Mouse (Mus musculus) embryonic facial prominence, embryonic 15.5 days (tissue): ENCODE measurements around the gene P2rx7. TPM values are rescaled to one million over a fixed set of nuclear protein-coding genes. Genes with fewer than 3 reads are reported as not detected.

Experiments
- ATAC-seq: fragments of 200-750 bp; cut with Nextera tagmentation; 2 replicates; pipeline ENCODE4 v1.8.0; 2017; ENCODE audit warnings: low read depth, moderate TSS enrichment; ENCODE audit not compliant: insufficient number of reproducible peaks, low FRiP score, low TSS enrichment
- H3K27ac ChIP-seq: fragments of 300-500 bp; sonication (generic); replicated peaks from 2 replicates; pipeline ENCODE4 v1.5.1; 2015; ENCODE audit warnings: mild to moderate bottlenecking, inconsistent platforms
- H3K27me3 ChIP-seq: fragments of 300-500 bp; sonication (generic); 2 replicates; pipeline ENCODE4 v1.6.1; 2015; ENCODE audit warnings: inconsistent platforms
- H3K36me3 ChIP-seq: fragments of 300-500 bp; sonication (generic); 2 replicates; pipeline ENCODE4 v1.6.1; 2015; ENCODE audit warnings: mild to moderate bottlenecking, inconsistent platforms
- H3K4me1 ChIP-seq: fragments of 300-500 bp; sonication (generic); 2 replicates; pipeline ENCODE4 v1.6.1; 2015; ENCODE audit warnings: inconsistent platforms
- H3K4me2 ChIP-seq: fragments of 300-500 bp; sonication (generic); replicated peaks from 2 replicates; pipeline ENCODE4 v1.6.1; 2015; ENCODE audit warnings: mild to moderate bottlenecking, inconsistent platforms
- H3K4me3 ChIP-seq: fragments of 300-500 bp; sonication (generic); replicated peaks from 2 replicates; pipeline ENCODE4 v1.5.1; 2015; ENCODE audit warnings: mild to moderate bottlenecking, inconsistent platforms
- H3K9ac ChIP-seq: fragments of 300-500 bp; sonication (generic); 2 replicates; pipeline ENCODE4 v1.6.1; 2015; ENCODE audit warnings: inconsistent platforms
- H3K9me3 ChIP-seq: fragments of 300-500 bp; sonication (generic); replicated peaks from 2 replicates; pipeline ENCODE4 v1.6.1; 2016; ENCODE audit warnings: inconsistent platforms
- WGBS: fragments of 180-500 bp; shearing (Covaris S2); methylation state at CpG from one replicate; pipeline ENCODE4 v1.1.7; 2015; 5-methylcytosine and 5-hydroxymethylcytosine counted together
- polyA plus RNA-seq: library from polyadenylated mRNA; unstranded; fragments of >200 nt; fragmentation: Nextera tagmentation; extraction: Ambion mirVana; gene quantifications from 2 replicates; pipeline ENCODE4 v1.2.1, GENCODE M21; 2015

P2rx7 gene
- polyA plus RNA-seq: 3.2 and 3.6 TPM in 2 replicates

DNA sequence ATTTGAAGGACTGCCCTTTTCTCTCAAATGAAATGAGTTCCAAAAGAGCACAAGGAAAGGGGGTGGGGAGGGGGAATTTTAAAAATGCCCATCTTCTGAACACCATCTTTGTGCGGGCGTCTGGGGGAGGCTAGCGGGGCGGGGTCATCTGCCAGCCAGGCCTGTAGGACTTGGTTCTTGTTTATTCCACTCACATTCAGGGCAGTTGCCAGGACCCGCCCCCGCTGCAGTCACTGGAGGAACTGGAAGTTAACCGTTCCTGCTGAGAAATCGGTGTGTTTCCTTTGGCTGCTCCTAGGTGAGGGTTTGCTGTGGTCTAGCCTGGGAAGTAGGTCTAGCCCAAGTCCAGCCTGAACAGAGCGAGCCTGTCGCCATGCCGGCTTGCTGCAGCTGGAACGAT is at the start of gene P2rx7:
TSS of gene P2rx7 (plus strand) at position 211 of the 400 bp plus-strand sequence.
- Histone ChIP-seq H3K9me3 (no peaks in the 10 kb centered on the region), H3K27me3 (no peaks in the 10 kb centered on the region), H3K4me2 (0 out of 2 replicates have a peak within 1 kb of the TSS, but pooled peaks have one; percentile 8), H3K36me3 (no peaks in the 10 kb centered on the region), H3K4me1 (peaks cover 9% of the 10 kb centered on the region; the same call in 1 of the 2 replicates), H3K9ac (no peak within 1 kb of the TSS), H3K27ac (no peak within 1 kb of the TSS), H3K4me3 (no peak within 1 kb of the TSS)
- no peak for ATAC-seq
- 66% methylated on average over 12 of the region's 12 CpGs for WGBS

DNA sequence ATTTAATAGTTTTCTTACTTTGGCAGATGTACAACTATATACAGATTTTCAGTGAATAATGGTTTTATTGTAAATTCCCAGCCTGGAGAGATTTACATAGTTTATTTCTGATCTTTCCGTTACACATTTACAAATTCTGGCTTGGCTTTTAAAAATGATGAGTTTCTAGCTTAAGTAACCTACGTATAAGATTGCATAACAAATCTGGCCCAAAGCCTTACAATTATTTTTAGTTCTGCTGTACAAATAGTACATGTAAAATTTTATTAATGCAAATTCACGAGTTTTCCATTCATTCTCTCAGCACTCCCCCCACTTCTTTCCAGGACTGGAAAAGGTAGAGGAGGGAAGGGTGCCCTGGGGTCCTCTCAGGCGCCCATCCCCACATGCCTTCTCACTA is 48.2 kb upstream of the P2rx7 start:
- Histone ChIP-seq H3K9ac (no peak overlapping the region), H3K36me3 (peaks cover 57% of the 10 kb centered on the region), H3K27ac (no peak overlapping the region), H3K4me1 (no peaks in the 10 kb centered on the region), H3K9me3 (no peaks in the 10 kb centered on the region), H3K27me3 (no peaks in the 10 kb centered on the region), H3K4me3 (no peak overlapping the region), H3K4me2 (no peak overlapping the region)
- 72% methylated on average over 4 of the region's 4 CpGs for WGBS
- ATAC-seq: no peak

DNA sequence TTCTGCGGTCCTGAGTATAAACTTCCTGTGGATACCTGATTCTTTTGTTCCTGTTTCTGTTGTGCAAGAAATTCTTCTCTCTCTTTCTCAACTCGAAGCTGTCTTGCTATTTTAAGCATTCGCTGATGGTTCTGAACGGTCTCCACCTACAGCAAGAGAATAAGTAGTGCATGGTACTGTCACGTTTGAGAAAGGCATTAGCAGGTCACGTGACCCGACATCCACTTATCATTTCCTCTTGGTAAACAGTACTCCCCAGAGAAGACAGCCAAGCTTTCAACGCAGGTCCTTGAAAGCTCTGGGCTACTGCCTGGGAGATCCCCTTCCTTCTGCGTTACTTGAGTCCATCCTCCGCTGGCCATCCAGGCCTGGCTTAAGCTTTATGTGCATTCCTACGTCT is 41.5 kb upstream of the P2rx7 start:
- Histone ChIP-seq H3K27ac (no peak overlapping the region), H3K4me2 (no peak overlapping the region), H3K36me3 (peaks cover 61% of the 10 kb centered on the region), H3K4me1 (no peaks in the 10 kb centered on the region), H3K4me3 (no peak overlapping the region), H3K9ac (no peak overlapping the region), H3K9me3 (no peaks in the 10 kb centered on the region), H3K27me3 (no peaks in the 10 kb centered on the region)
- ATAC-seq: no peak
- 69% methylated on average over 11 of the region's 11 CpGs for WGBS

DNA sequence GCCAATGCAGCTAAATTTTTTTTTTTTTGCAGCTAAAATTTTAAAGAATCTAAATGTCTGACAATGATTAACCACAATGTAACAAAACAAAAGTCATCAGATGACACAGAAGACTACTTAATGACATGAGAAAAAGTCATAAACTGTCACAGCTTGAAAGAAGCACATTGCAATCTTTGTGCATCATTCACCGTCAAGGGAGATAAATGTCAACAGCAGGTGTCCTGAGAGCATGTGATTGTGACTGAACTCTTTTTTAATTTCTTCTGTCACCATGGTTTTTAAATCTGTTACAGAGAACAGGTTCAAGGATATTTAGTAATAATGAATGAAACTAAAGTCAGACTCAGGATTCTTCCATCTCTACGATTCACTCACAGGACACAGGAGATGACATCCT is 38.8 kb upstream of the P2rx7 start:
- no peak overlapping the region for H3K4me2 ChIP-seq
- no peaks in the 10 kb centered on the region for H3K9me3 ChIP-seq
- no peaks in the 10 kb centered on the region for H3K4me1 ChIP-seq
- peaks cover 51% of the 10 kb centered on the region for H3K36me3 ChIP-seq
- no peak overlapping the region for H3K4me3 ChIP-seq
- no peaks in the 10 kb centered on the region for H3K27me3 ChIP-seq
- no peak for ATAC-seq
- H3K27ac ChIP-seq: no peak overlapping the region
- no peak overlapping the region for H3K9ac ChIP-seq
- whole genome bisulfite sequencing: 90% methylated on average over 2 of the region's 2 CpGs

DNA sequence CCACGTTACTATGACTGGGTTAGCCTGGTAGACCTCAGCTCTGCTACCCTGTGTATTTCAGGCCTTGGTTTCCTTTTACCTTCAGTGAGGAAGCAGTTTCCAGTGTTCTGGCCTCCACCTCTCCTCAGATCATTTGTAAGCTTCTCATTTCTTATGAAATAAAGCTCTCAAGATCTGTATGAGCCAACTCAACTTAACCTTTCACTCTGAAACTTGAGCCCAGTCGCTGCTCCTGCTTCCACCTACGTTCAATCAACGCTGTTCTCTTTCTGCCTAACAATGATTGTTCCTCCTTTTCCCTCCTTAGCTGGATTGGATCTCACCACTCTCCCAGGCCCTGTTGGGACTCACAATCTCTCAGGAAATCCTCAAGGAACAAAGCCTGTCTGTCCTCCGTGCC is 32.1 kb upstream of the P2rx7 start:
- no peak for ATAC-seq
- Histone ChIP-seq H3K27ac (peak overlapping the region; percentile 58), H3K36me3 (peaks cover 19% of the 10 kb centered on the region), H3K4me1 (peaks cover 16% of the 10 kb centered on the region), H3K9ac (no peak overlapping the region), H3K27me3 (no peaks in the 10 kb centered on the region), H3K4me2 (no peak overlapping the region), H3K9me3 (no peaks in the 10 kb centered on the region), H3K4me3 (no peak overlapping the region)
- 42% methylated on average over 5 of the region's 5 CpGs for WGBS

DNA sequence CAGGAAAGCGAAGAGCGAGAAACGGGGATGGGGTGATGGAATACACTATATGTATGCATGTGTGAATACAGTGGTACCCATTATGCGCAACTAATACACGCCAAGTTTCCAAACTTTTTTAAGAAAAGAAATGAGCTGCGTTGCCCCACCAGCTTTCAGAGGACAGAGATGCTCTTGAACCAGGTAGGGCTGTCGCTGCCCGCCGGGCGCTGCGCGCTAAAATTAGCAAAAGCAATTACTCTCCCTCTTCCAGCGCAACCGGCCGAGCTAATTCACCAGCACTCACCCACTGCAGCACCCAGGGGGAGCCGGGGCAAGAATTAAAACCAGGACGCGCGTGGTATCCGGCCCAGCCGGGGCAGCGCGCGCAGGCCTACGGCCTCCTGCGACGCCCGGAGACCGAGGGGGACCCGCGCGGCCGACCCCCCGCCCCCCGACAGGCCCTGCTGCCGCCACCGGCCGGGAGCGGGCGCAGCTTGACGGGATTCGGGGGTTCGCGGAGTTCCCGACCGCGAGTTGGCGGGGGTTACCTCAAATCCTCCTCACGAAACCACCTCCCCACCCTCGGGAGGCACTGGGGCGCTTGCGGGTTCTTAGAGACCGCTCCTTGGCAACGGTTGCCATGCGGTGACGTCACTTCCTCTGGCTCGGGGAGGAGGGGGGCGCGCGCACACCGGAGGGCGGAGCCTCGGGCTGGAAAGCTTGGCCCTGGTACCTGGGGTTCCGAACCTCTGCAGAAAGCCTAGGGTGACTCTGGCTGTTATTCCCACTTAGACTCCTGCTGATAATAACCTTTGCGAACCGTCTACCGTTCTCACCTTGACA is 29.6 kb upstream of the P2rx7 start, which contains the start of gene Ift81:
TSS of gene Ift81 (minus strand) at position 611 of the 825 bp plus-strand sequence.
- 2% methylated on average over 67 of the region's 67 CpGs for WGBS
- Histone ChIP-seq H3K9ac (peak within 1 kb of the TSS; percentile 83), H3K27ac (peak within 1 kb of the TSS; percentile 92), H3K36me3 (peaks cover 3% of the 10 kb centered on the region), H3K4me2 (peak within 1 kb of the TSS; percentile 63), H3K4me3 (peak within 1 kb of the TSS; percentile 87), H3K4me1 (peaks cover 16% of the 10 kb centered on the region), H3K9me3 (no peaks in the 10 kb centered on the region), H3K27me3 (no peaks in the 10 kb centered on the region)
- peak; percentile 87 for ATAC-seq

DNA sequence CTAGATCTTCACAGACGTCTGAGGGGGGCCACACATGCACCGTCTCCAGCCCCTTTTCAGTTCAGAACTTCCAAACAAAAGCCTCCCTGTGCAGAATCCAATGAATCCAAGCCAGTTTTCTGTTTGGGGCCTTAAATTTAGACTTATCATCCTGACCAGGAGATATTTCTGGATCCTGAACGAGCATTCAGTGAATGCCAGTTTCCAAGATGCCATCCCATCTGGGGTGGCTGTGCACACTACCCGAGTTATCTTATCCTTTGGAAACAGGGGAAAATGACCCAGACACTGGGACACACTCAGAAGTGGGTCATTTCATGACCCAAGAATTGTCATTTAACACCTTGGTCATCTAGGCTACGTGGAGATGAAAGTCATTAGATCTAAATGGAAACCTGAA is 26.0 kb upstream of the P2rx7 start:
- Histone ChIP-seq H3K4me1 (peaks cover 24% of the 10 kb centered on the region), H3K36me3 (no peaks in the 10 kb centered on the region), H3K27ac (0 out of 2 replicates have a peak overlapping the region, but pooled peaks have one; percentile 12), H3K27me3 (no peaks in the 10 kb centered on the region), H3K9me3 (no peaks in the 10 kb centered on the region), H3K9ac (no peak overlapping the region), H3K4me3 (no peak overlapping the region), H3K4me2 (no peak overlapping the region)
- WGBS: 51% methylated on average over 5 of the region's 5 CpGs
- ATAC-seq: no peak

DNA sequence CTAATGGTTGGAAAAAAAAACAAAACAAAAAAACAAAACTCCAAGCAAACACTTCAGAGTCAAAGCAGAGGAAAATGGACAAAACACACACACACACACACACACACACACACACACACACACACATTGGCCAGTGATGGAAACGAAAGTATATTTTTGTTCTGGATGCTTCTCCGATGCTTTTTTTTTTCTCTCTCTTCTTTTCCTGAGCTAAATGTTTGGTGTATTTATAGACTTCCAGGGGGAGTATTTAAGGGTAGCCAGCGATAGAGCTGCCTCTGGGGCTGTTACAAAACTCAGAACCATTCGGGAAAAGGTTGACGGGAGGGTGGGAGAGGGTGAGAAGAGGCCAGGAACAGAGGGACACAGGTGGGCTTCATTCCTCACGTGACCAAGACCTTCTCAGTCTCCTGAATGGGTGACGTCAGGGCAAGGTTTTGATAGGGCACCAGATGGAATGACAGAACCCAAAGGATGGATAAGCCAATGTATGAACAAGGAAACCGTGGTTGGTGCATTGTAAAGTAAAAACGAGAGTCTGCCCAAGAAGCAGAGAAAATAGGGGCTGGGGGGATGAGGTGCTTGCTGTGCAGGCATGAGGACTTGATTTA is 23.9 kb upstream of the P2rx7 start:
- ATAC-seq: no peak
- WGBS: 66% methylated on average over 9 of the region's 9 CpGs
- Histone ChIP-seq H3K4me3 (no peak overlapping the region), H3K4me2 (no peak overlapping the region), H3K4me1 (peaks cover 23% of the 10 kb centered on the region), H3K27ac (0 out of 2 replicates have a peak overlapping the region, but pooled peaks have one; percentile 25), H3K36me3 (no peaks in the 10 kb centered on the region), H3K9ac (no peak overlapping the region), H3K27me3 (no peaks in the 10 kb centered on the region), H3K9me3 (no peaks in the 10 kb centered on the region)

DNA sequence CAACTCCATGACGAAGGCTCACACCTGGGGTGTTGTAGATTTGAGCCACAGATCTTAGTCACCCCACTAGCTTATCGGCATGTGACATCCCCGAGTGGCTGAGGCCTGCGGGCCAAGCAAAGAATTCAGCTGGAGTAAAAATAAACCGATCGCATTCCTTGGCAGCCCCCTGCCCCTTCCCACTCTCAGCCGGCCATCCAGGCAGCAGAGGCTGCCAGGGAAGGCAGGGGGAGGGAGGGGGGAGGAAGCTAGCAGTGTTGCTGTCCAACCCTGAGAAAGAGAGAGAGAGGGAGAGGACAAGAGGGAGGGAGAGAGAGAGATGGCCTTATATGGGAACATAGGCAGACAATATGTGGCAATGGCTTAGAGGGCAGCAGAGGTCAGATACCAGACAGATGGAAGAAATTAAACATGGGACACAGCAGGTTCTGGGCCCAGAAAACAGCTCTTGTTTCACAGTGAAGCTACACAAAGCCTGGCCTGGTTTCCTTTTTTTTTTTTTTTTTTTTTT is 22.3 kb upstream of the P2rx7 start:
- peaks cover 22% of the 10 kb centered on the region for H3K4me1 ChIP-seq
- peak; percentile 78 for ATAC-seq
- H3K27me3 ChIP-seq: no peaks in the 10 kb centered on the region
- H3K27ac ChIP-seq: peak overlapping the region; percentile 83
- H3K9me3 ChIP-seq: no peaks in the 10 kb centered on the region
- H3K4me3 ChIP-seq: no peak overlapping the region
- no peaks in the 10 kb centered on the region for H3K36me3 ChIP-seq
- no peak overlapping the region for H3K9ac ChIP-seq
- no peak overlapping the region for H3K4me2 ChIP-seq
- WGBS: 8% methylated on average over 7 of the region's 7 CpGs

DNA sequence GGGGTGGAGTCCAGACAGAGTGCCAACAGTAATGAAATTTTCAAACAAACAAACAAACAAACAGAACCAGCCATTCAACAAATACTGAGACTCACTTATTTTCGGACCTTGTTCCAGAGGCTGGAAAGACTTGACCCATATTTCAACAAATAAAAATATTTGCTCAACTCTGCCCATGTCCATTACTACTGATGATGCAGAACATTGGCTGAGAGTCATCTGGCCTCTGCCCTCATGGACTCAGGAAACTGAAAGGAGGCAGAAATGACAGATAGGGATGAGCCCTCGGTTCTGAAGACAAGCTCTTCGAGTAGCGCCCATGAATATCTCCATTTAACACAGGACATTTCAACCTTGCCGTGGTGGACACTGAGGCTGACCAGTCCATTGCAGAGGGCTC is 21.2 kb upstream of the P2rx7 start:
- H3K27ac ChIP-seq: peak overlapping the region; percentile 83; the same call in 1 of the 2 replicates
- no peaks in the 10 kb centered on the region for H3K9me3 ChIP-seq
- no peak overlapping the region for H3K4me2 ChIP-seq
- WGBS: 90% methylated on average over 5 of the region's 5 CpGs
- H3K9ac ChIP-seq: no peak overlapping the region
- no peak for ATAC-seq
- H3K27me3 ChIP-seq: no peaks in the 10 kb centered on the region
- no peak overlapping the region for H3K4me3 ChIP-seq
- H3K4me1 ChIP-seq: peaks cover 22% of the 10 kb centered on the region
- H3K36me3 ChIP-seq: no peaks in the 10 kb centered on the region

DNA sequence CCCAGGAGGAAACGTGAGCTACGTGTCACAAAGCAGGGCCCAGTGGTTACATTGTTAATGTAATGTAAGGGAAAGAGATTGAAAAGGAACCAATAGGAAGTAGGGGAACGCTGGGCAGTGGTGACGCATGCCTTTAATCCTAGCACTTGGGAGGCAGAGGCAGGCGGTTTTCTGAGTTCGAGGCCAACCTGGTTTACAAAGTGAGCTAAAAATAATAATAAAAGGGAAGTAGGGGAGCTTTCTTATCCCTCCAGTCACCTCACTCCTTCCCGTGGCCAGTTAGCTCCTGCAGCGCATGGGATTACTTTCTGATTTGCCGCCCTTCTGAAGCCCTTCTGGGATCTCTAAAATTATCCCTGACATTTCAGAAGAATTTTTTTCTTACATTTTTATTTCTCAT is 19.9 kb upstream of the P2rx7 start:
- no peaks in the 10 kb centered on the region for H3K9me3 ChIP-seq
- H3K4me2 ChIP-seq: no peak overlapping the region
- no peak for ATAC-seq
- H3K9ac ChIP-seq: no peak overlapping the region
- H3K4me3 ChIP-seq: no peak overlapping the region
- H3K4me1 ChIP-seq: peaks cover 22% of the 10 kb centered on the region
- WGBS: 69% methylated on average over 9 of the region's 9 CpGs
- no peak overlapping the region for H3K27ac ChIP-seq
- H3K27me3 ChIP-seq: no peaks in the 10 kb centered on the region
- no peaks in the 10 kb centered on the region for H3K36me3 ChIP-seq
